Mouse (Mus musculus) frontal cortex, postnatal 25 days (tissue): Measurements from ENCODE around the gene Ptprt.

Source experiments
- DNase-seq, 2 experiments: peaks; one replicate each; pipeline ENCODE4 v3.0.0; 2022; ENCODE audit warnings: low spot score in 2 of 2

Gene Ptprt

GRCm38 (mm10) chr2:162413073-162413812, 247.7 kb downstream of the Ptprt start:
- DNase-seq, result no peak

GRCm38 (mm10) chr2:162411014-162411413, 249.9 kb downstream of the Ptprt start:
- DNase-seq, result no peak

GRCm38 (mm10) chr2:162409245-162409644, 251.7 kb downstream of the Ptprt start:
- no peak for DNase-seq

- DNase-seq, result no peak
These were observed 259.4 kb downstream of the Ptprt start for GRCm38 (mm10) chr2:162401316-162402100.

- no peak for DNase-seq
These were observed 266.3 kb downstream of the Ptprt start for GRCm38 (mm10) chr2:162394601-162395000.

GRCm38 (mm10) chr2:162391834-162392233, 269.1 kb downstream of the Ptprt start:
- no peak for DNase-seq

- DNase-seq, result no peak
These were observed 283.6 kb downstream of the Ptprt start for GRCm38 (mm10) chr2:162377309-162377708.

- no peak for DNase-seq
These were observed 311.9 kb downstream of the Ptprt start for GRCm38 (mm10) chr2:162349047-162349446.

- DNase-seq, result no peak
These were observed 319.1 kb downstream of the Ptprt start for GRCm38 (mm10) chr2:162341846-162342245.

- no peak for DNase-seq
These were observed 320.7 kb downstream of the Ptprt start for GRCm38 (mm10) chr2:162340231-162340630.

- DNase-seq, result no peak
These were observed 328.8 kb downstream of the Ptprt start for GRCm38 (mm10) chr2:162332066-162332683.

- no peak for DNase-seq
These were observed 331.5 kb downstream of the Ptprt start for GRCm38 (mm10) chr2:162329430-162329829.

- no peak for DNase-seq
These were observed 338.5 kb downstream of the Ptprt start for GRCm38 (mm10) chr2:162322411-162322810.

- DNase-seq, result no peak
These were observed 353.0 kb downstream of the Ptprt start for GRCm38 (mm10) chr2:162307996-162308395.

GRCm38 (mm10) chr2:162294070-162294469, 366.9 kb downstream of the Ptprt start:
- DNase-seq, result no peak

- no peak for DNase-seq
These were observed 378.3 kb downstream of the Ptprt start for GRCm38 (mm10) chr2:162282606-162283005.

- DNase-seq, result no peak
These were observed 378.8 kb downstream of the Ptprt start for GRCm38 (mm10) chr2:162282121-162282520.

GRCm38 (mm10) chr2:162273826-162274225, 387.1 kb downstream of the Ptprt start:
- no peak for DNase-seq

- no peak for DNase-seq
These were observed 409.7 kb downstream of the Ptprt start for GRCm38 (mm10) chr2:162251272-162251671.

GRCm38 (mm10) chr2:162248296-162248695, 412.7 kb downstream of the Ptprt start:
- no peak for DNase-seq

- DNase-seq, result no peak
These were observed 438.5 kb downstream of the Ptprt start for GRCm38 (mm10) chr2:162222476-162222875.

GRCm38 (mm10) chr2:162220586-162220985, 440.4 kb downstream of the Ptprt start:
- no peak for DNase-seq

GRCm38 (mm10) chr2:162219507-162219906, 441.4 kb downstream of the Ptprt start:
- peak in 1 of 2 experiments; percentile 12 for DNase-seq
